Mouse (Mus musculus) midbrain, embryonic 12.5 days (tissue): Measurements from ENCODE around the gene Rnf103. TPM values are rescaled to one million over a fixed set of nuclear protein-coding genes. Genes with fewer than 3 reads are reported as not detected.
"Not testable (repeated sequence)": the region's sequence is repeated elsewhere in the genome, so short reads cannot be mapped to it uniquely, and the experiment has no call there.

ENCODE experiments used
- ATAC-seq: fragments of 200-750 bp; cut with Nextera tagmentation; 2 replicates; pipeline ENCODE4 v1.8.0; 2017; ENCODE audit warnings: low read depth, moderate TSS enrichment, moderate library complexity; ENCODE audit not compliant: low FRiP score
- H3K27ac ChIP-seq: fragments of 300-500 bp; sonication (generic); replicated peaks from 2 replicates; pipeline ENCODE4 v1.5.1; 2016; ENCODE audit warnings: mild to moderate bottlenecking
- H3K27me3 ChIP-seq: fragments of 300-500 bp; sonication (generic); 2 replicates; pipeline ENCODE4 v1.6.1; 2016; ENCODE audit warnings: mild to moderate bottlenecking
- H3K36me3 ChIP-seq: fragments of 300-500 bp; sonication (generic); 2 replicates; pipeline ENCODE4 v1.6.1; 2016
- H3K4me1 ChIP-seq: fragments of 300-500 bp; sonication (generic); 2 replicates; pipeline ENCODE4 v1.6.1; 2016
- H3K4me2 ChIP-seq: fragments of 300-500 bp; sonication (generic); replicated peaks from 2 replicates; pipeline ENCODE4 v1.6.1; 2016; ENCODE audit warnings: mild to moderate bottlenecking, moderate library complexity
- H3K4me3 ChIP-seq: fragments of 300-500 bp; sonication (generic); 2 replicates; pipeline ENCODE4 v1.5.1; 2016; ENCODE audit warnings: mild to moderate bottlenecking
- H3K9ac ChIP-seq: fragments of 300-500 bp; sonication (generic); replicated peaks from 2 replicates; pipeline ENCODE4 v1.6.1; 2016; ENCODE audit warnings: mild to moderate bottlenecking, moderate library complexity
- H3K9me3 ChIP-seq: fragments of 300-500 bp; sonication (generic); 2 replicates; pipeline ENCODE4 v1.6.1; 2016; ENCODE audit warnings: mild to moderate bottlenecking
- WGBS: fragments of 180-500 bp; shearing (Covaris S2); methylation state at CpG from one replicate; pipeline ENCODE4 v1.1.7; 2016; 5-methylcytosine and 5-hydroxymethylcytosine counted together
- polyA plus RNA-seq: library from polyadenylated mRNA; unstranded; fragments of >200 nt; fragmentation: Nextera tagmentation; extraction: Ambion mirVana; gene quantifications from 2 replicates; pipeline ENCODE4 v1.2.1, GENCODE M21; 2016

Gene Rnf103
- polyA plus RNA-seq, 1 experiment from 2014 or later, result 25.0 TPM

- Histone ChIP-seq H3K4me1 (no peaks in the 10 kb centered on the region), H3K4me2 (no peak overlapping the region), H3K27me3 (no peaks in the 10 kb centered on the region), H3K27ac (no peak overlapping the region), H3K36me3 (no peaks in the 10 kb centered on the region), H3K4me3 (no peak overlapping the region), H3K9ac (no peak overlapping the region), H3K9me3 (no peaks in the 10 kb centered on the region)
- 76% methylated on average over 5 of the region's 5 CpGs for WGBS
- no peak for ATAC-seq
Measured at GRCm38 (mm10) chr6:71476783-71477182, 16.9 kb upstream of the Rnf103 start.

GRCm38 (mm10) chr6:71478816-71479568 lies 14.7 kb upstream of the Rnf103 start:
- H3K27me3 ChIP-seq, result not testable (repeated sequence)

GRCm38 (mm10) chr6:71479588-71479987 lies 14.1 kb upstream of the Rnf103 start:
- H3K36me3 ChIP-seq, H3K4me3 ChIP-seq, H3K9me3 ChIP-seq, ATAC-seq, H3K27ac ChIP-seq, H3K27me3 ChIP-seq, H3K4me1 ChIP-seq, H3K4me2 ChIP-seq, H3K9ac ChIP-seq: not testable (repeated sequence)
- WGBS, result 90% methylated on average over 2 of the region's 2 CpGs

More at GRCm38 (mm10) chr6:71478816-71479568, 14.7 kb upstream of the Rnf103 start:
- H3K4me3 ChIP-seq, H3K9ac ChIP-seq, H3K9me3 ChIP-seq, H3K36me3 ChIP-seq, H3K4me1 ChIP-seq, ATAC-seq, H3K27ac ChIP-seq, H3K4me2 ChIP-seq: not testable (repeated sequence)
- WGBS, result 94% methylated on average over 10 of the region's 10 CpGs

GRCm38 (mm10) chr6:71480136-71480535 lies 13.6 kb upstream of the Rnf103 start:
- no peak for ATAC-seq
- no peak overlapping the region for H3K4me2 ChIP-seq
- no peaks in the 10 kb centered on the region for H3K27me3 ChIP-seq

GRCm38 (mm10) chr6:71481136-71481535 lies 12.6 kb upstream of the Rnf103 start:
- Histone ChIP-seq H3K4me3 (no peak overlapping the region), H3K4me1 (no peaks in the 10 kb centered on the region), H3K9ac (no peak overlapping the region), H3K4me2 (no peak overlapping the region), H3K36me3 (no peaks in the 10 kb centered on the region), H3K9me3 (no peaks in the 10 kb centered on the region), H3K27ac (no peak overlapping the region), H3K27me3 (no peaks in the 10 kb centered on the region)
- 55% methylated on average over 7 of the region's 7 CpGs for WGBS
- no peak for ATAC-seq

More at GRCm38 (mm10) chr6:71480136-71480535, 13.6 kb upstream of the Rnf103 start:
- H3K9ac ChIP-seq, result no peak overlapping the region
- no peak overlapping the region for H3K4me3 ChIP-seq
- H3K27ac ChIP-seq, result no peak overlapping the region
- 87% methylated on average over 1 of the region's 1 CpGs for WGBS
- H3K4me1 ChIP-seq, result no peaks in the 10 kb centered on the region
- H3K36me3 ChIP-seq, result no peaks in the 10 kb centered on the region
- H3K9me3 ChIP-seq, result no peaks in the 10 kb centered on the region

GRCm38 (mm10) chr6:71485246-71485645 lies 8.4 kb upstream of the Rnf103 start:
- H3K9ac ChIP-seq, result no peak overlapping the region
- no peaks in the 10 kb centered on the region for H3K4me1 ChIP-seq
- ATAC-seq, result no peak
- no peak overlapping the region for H3K27ac ChIP-seq
- no peak overlapping the region for H3K4me3 ChIP-seq
- WGBS, result 78% methylated on average over 5 of the region's 5 CpGs
- no peak overlapping the region for H3K4me2 ChIP-seq
- no peaks in the 10 kb centered on the region for H3K9me3 ChIP-seq
- no peaks in the 10 kb centered on the region for H3K27me3 ChIP-seq
- no peaks in the 10 kb centered on the region for H3K36me3 ChIP-seq

GRCm38 (mm10) chr6:71486226-71486625 lies 7.5 kb upstream of the Rnf103 start:
- Histone ChIP-seq H3K4me1 (no peaks in the 10 kb centered on the region), H3K27ac (no peak overlapping the region), H3K9me3 (no peaks in the 10 kb centered on the region), H3K36me3 (no peaks in the 10 kb centered on the region), H3K4me3 (no peak overlapping the region), H3K9ac (no peak overlapping the region), H3K27me3 (no peaks in the 10 kb centered on the region), H3K4me2 (no peak overlapping the region)
- no peak for ATAC-seq
- 81% methylated on average over 2 of the region's 2 CpGs for WGBS

- Histone ChIP-seq H3K4me1 (no peaks in the 10 kb centered on the region), H3K27ac (no peak overlapping the region), H3K9ac (no peak overlapping the region), H3K36me3 (no peaks in the 10 kb centered on the region), H3K4me3 (no peak overlapping the region), H3K4me2 (no peak overlapping the region), H3K27me3 (no peaks in the 10 kb centered on the region), H3K9me3 (no peaks in the 10 kb centered on the region)
- no peak for ATAC-seq
- 78% methylated on average over 1 of the region's 1 CpGs for WGBS
Measured at GRCm38 (mm10) chr6:71486867-71487266, 6.8 kb upstream of the Rnf103 start.

- no peaks in the 10 kb centered on the region for H3K36me3 ChIP-seq
- H3K27ac ChIP-seq, result no peak overlapping the region
- H3K4me1 ChIP-seq, result no peaks in the 10 kb centered on the region
- H3K4me3 ChIP-seq, result no peak overlapping the region
- WGBS, result 51% methylated on average over 4 of the region's 4 CpGs
- H3K9me3 ChIP-seq, result no peaks in the 10 kb centered on the region
- H3K4me2 ChIP-seq, result no peak overlapping the region
- no peaks in the 10 kb centered on the region for H3K27me3 ChIP-seq
- no peak overlapping the region for H3K9ac ChIP-seq
- no peak for ATAC-seq
Measured at GRCm38 (mm10) chr6:71487966-71488365, 5.7 kb upstream of the Rnf103 start.

GRCm38 (mm10) chr6:71492136-71492535 lies 1.6 kb upstream of the Rnf103 start:
- Histone ChIP-seq H3K9me3 (no peaks in the 10 kb centered on the region), H3K4me1 (peaks cover 8% of the 10 kb centered on the region), H3K4me2 (no peak overlapping the region), H3K36me3 (no peaks in the 10 kb centered on the region), H3K27ac (no peak overlapping the region), H3K27me3 (no peaks in the 10 kb centered on the region), H3K4me3 (no peak overlapping the region), H3K9ac (no peak overlapping the region)
- 71% methylated on average over 4 of the region's 4 CpGs for WGBS
- no peak for ATAC-seq

- H3K27me3 ChIP-seq, result no peaks in the 10 kb centered on the region
- no peaks in the 10 kb centered on the region for H3K9me3 ChIP-seq
- ATAC-seq, result no peak; the same call in 1 of the 2 replicates
- H3K27ac ChIP-seq, result peak overlapping the region; percentile 99
- 0 out of 2 replicates have a peak, but pooled peaks cover 3% of the 10 kb centered on the region for H3K36me3 ChIP-seq
- 24% methylated on average over 19 of the region's 22 CpGs for whole genome bisulfite sequencing
- peak overlapping the region; percentile 90 for H3K4me3 ChIP-seq
- peak overlapping the region; percentile 97; the same call in 1 of the 2 replicates for H3K9ac ChIP-seq
- peak overlapping the region; percentile 65 for H3K4me2 ChIP-seq
- peaks cover 8% of the 10 kb centered on the region for H3K4me1 ChIP-seq
Measured at GRCm38 (mm10) chr6:71492756-71493674, 679 bp upstream of the Rnf103 start.
